Mouse (Mus musculus): Measurements from ENCODE around the gene Msi2. TPM values are rescaled to one million over a fixed set of nuclear protein-coding genes. Genes with fewer than 3 reads are reported as not detected.

Gene Msi2
- total and polyA plus RNA-seq, 2 experiments, result 6.4 to 10.8 TPM

DNA sequence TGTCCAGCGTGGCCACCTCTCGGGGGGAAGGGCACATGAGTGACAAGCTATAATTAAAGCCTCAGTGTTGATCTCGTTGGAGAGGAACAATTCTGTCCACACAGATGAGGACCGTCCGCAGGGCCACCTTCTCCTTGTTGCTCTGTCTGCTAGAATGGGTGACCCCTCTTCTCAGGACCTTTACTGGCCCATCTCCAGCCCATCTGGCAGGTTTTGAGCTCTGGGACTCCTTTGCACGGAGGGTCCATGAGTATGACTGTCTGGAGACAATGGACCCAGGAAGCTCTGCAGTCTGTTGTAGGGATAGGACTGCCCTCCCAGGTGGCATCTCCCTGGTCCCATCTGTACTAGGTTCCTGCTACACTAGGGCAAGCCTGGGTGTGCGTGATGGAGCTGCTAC lies 406.7 kb downstream of the Msi2 start:
- no peak overlapping the region for H3K9ac ChIP-seq (ENCODE audit: low read depth, low read length)
- no peak for TF ChIP-seq CTCF (IDR thresholded peaks at IDR 0.05; ENCODE audit: low read depth, low read length)
- TF ChIP-seq POLR2A (IDR thresholded peaks at IDR 0.05; ENCODE audit: extremely low read depth, insufficient read depth, low read length), result no peak
- no peak overlapping the region for H3K4me3 ChIP-seq (ENCODE audit: insufficient read depth, low read depth, low read length)
- no peaks in the 10 kb centered on the region; the same call in 1 of the 2 replicates for H3K4me1 ChIP-seq (ENCODE audit: control insufficient read depth, insufficient read depth, low read length)
- WGBS, result 80% methylated on average over 7 of the region's 7 CpGs
- H3K79me2 ChIP-seq (ENCODE audit: control insufficient read depth, insufficient read depth, low read length), result no peaks in the 10 kb centered on the region
- H3K27ac ChIP-seq (replicated peaks; ENCODE audit: insufficient read depth, low read depth, low read length), result no peak overlapping the region
- H3K27me3 ChIP-seq (ENCODE audit: control insufficient read depth, insufficient read depth, low read length), result no peaks in the 10 kb centered on the region
- no peaks in the 10 kb centered on the region for H3K36me3 ChIP-seq (ENCODE audit: control insufficient read depth, insufficient read depth, low read length)
- DNase-seq (ENCODE audit: extremely low read depth, low read depth, low spot score), result no peak

DNA sequence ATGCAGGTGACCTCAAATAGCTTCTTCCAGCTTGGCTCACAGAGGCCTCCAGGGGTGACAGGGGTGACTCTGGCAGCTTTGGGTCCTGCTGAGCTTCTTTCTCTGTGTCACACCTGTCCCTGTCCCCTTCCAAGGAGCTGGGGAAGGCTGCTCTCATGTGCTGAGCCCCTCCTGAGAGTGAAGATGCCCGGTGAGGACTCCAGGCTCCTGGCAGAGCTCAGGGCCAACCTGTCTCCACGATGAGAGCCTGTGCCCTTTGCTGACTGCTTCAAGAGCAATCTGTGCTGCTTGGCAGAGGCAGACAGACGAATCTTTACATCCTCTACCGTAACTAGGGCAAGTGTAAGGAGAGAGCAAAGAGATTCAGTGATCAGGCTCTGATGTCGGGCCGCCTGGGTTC lies 407.5 kb downstream of the Msi2 start:
- no peak overlapping the region for H3K9ac ChIP-seq (ENCODE audit: low read depth, low read length)
- no peak overlapping the region for H3K27ac ChIP-seq (replicated peaks; ENCODE audit: insufficient read depth, low read depth, low read length)
- TF ChIP-seq POLR2A (IDR thresholded peaks at IDR 0.05; ENCODE audit: extremely low read depth, insufficient read depth, low read length) (no peak), CTCF (IDR thresholded peaks at IDR 0.05; ENCODE audit: low read depth, low read length) (no peak)
- WGBS, result 72% methylated on average over 6 of the region's 6 CpGs
- DNase-seq (ENCODE audit: extremely low read depth, low read depth, low spot score), result no peak
- no peaks in the 10 kb centered on the region; the same call in 1 of the 2 replicates for H3K4me1 ChIP-seq (ENCODE audit: control insufficient read depth, insufficient read depth, low read length)
- H3K79me2 ChIP-seq (ENCODE audit: control insufficient read depth, insufficient read depth, low read length), result no peaks in the 10 kb centered on the region
- no peak overlapping the region for H3K4me3 ChIP-seq (ENCODE audit: insufficient read depth, low read depth, low read length)
- no peaks in the 10 kb centered on the region for H3K27me3 ChIP-seq (ENCODE audit: control insufficient read depth, insufficient read depth, low read length)
- no peaks in the 10 kb centered on the region for H3K36me3 ChIP-seq (ENCODE audit: control insufficient read depth, insufficient read depth, low read length)

DNA sequence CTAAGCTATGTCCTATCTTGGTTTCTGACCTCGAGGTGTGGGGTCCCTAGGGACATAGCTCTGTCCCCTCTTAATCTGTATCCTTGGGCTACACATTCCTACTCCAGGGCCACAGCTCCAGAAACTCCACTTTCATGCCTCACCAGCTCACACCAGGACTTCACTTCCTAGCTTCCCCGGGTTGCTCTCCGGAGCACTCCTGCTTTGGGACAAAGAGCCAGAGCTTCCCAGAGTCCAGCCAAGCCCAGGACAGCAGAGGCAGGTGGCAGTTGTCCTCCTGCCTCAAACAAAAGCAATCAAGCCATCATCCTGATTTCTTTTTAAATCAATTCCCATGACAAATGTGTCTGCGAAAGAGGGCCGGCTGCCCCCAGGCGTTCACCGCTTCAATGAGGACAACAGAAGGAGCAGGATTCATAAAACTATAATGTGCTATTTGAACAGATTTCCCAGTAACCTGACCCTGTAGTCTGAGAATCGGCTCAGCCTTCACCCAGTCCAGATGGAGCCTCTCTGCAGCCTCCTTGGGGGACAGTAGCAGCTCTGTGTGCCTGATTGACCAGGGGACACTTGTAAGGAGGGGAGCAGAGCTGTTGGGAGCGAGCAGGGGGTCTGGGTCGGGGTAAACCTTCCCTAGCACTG lies 409.1 kb downstream of the Msi2 start:
- H3K79me2 ChIP-seq (ENCODE audit: control insufficient read depth, insufficient read depth, low read length), result no peaks in the 10 kb centered on the region
- no peak for DNase-seq (ENCODE audit: extremely low read depth, low read depth, low spot score)
- WGBS, result 86% methylated on average over 10 of the region's 10 CpGs
- H3K27me3 ChIP-seq (ENCODE audit: control insufficient read depth, insufficient read depth, low read length), result no peaks in the 10 kb centered on the region
- no peak overlapping the region for H3K4me3 ChIP-seq (ENCODE audit: insufficient read depth, low read depth, low read length)
- H3K36me3 ChIP-seq (ENCODE audit: control insufficient read depth, insufficient read depth, low read length), result no peaks in the 10 kb centered on the region
- no peak for TF ChIP-seq CTCF (IDR thresholded peaks at IDR 0.05; ENCODE audit: low read depth, low read length)
- TF ChIP-seq POLR2A (IDR thresholded peaks at IDR 0.05; ENCODE audit: extremely low read depth, insufficient read depth, low read length), result no peak
- no peaks in the 10 kb centered on the region; the same call in 1 of the 2 replicates for H3K4me1 ChIP-seq (ENCODE audit: control insufficient read depth, insufficient read depth, low read length)
- H3K27ac ChIP-seq (replicated peaks; ENCODE audit: insufficient read depth, low read depth, low read length), result no peak overlapping the region
- no peak overlapping the region for H3K9ac ChIP-seq (ENCODE audit: low read depth, low read length)

DNA sequence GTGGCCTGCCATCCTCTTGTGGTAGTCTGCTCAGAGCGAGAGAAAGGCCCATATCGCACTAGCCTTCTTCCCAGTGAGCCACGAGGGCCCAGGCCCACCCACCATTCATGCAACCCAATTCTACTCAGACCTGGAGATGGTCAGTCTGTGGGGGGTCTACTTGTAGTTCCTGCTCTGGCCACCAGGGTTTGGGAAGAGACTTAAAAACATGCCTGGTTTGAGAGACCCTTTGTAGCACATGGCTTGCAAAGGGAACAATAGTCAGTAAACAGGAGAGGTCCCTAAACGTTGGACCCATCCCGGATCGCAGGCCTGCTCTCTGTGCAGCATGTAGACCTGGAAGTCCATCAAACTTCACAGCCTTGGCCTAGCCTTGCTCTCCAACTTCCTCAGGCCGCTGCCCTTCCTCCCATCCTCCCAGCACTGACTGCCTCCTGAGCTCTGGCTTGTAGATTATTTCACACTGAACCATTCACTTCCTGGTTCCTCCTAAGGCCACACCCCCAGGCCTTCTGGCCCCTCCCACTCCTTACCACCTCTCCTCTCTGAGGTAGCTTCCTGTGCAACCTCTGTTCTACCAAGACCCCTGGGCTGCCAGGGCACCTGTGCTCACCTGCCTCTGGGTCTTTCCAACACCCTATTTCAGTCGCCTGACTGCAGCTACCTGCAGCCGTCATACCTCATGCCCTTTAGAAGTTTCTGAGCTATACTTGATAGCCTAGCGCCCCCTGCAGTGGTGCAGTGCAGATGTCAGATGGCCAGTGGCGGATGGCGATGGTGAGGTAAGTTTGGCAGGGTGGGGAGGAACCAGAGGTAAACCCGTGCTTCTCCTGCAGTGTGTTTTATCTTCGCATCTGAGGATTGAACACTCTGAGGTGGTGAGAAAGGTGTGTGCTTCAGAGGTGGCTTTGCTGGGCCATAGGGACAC lies 410.4 kb downstream of the Msi2 start:
- Histone ChIP-seq H3K27ac (replicated peaks; ENCODE audit: insufficient read depth, low read depth, low read length) (no peak overlapping the region), H3K4me1 (ENCODE audit: control insufficient read depth, insufficient read depth, low read length) (no peaks in the 10 kb centered on the region), H3K4me3 (ENCODE audit: insufficient read depth, low read depth, low read length) (no peak overlapping the region), H3K79me2 (ENCODE audit: control insufficient read depth, insufficient read depth, low read length) (no peaks in the 10 kb centered on the region), H3K27me3 (ENCODE audit: control insufficient read depth, insufficient read depth, low read length) (no peaks in the 10 kb centered on the region), H3K9ac (ENCODE audit: low read depth, low read length) (no peak overlapping the region), H3K36me3 (ENCODE audit: control insufficient read depth, insufficient read depth, low read length) (no peaks in the 10 kb centered on the region)
- TF ChIP-seq CTCF (IDR thresholded peaks at IDR 0.05; ENCODE audit: low read depth, low read length) (no peak), POLR2A (IDR thresholded peaks at IDR 0.05; ENCODE audit: extremely low read depth, insufficient read depth, low read length) (no peak)
- no peak for DNase-seq (ENCODE audit: extremely low read depth, low read depth, low spot score)
- WGBS, result 84% methylated on average over 14 of the region's 14 CpGs

DNA sequence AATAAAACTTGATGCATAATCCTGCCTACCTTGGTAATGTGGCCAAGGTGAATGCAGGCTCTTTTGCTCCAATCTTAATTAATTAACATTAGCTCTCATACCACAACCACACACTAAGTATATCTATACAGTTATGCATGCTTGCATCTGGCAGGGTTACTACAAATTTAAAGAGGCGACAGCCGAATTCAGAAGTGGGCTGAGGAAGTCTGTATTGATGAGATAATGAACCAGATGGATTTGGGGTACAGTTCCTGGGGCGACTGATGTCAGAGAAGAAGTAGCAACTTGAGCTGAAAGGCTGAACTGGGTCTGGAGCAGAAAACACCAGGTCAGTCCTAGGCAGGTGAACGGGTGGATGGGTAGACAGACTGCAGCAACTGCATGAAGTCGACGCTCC lies 412.6 kb downstream of the Msi2 start:
- Histone ChIP-seq H3K79me2 (ENCODE audit: control insufficient read depth, insufficient read depth, low read length) (no peaks in the 10 kb centered on the region), H3K27ac (replicated peaks; ENCODE audit: insufficient read depth, low read depth, low read length) (no peak overlapping the region), H3K4me1 (ENCODE audit: control insufficient read depth, insufficient read depth, low read length) (no peaks in the 10 kb centered on the region), H3K4me3 (ENCODE audit: insufficient read depth, low read depth, low read length) (no peak overlapping the region), H3K9ac (ENCODE audit: low read depth, low read length) (no peak overlapping the region), H3K27me3 (ENCODE audit: control insufficient read depth, insufficient read depth, low read length) (no peaks in the 10 kb centered on the region), H3K36me3 (ENCODE audit: control insufficient read depth, insufficient read depth, low read length) (no peaks in the 10 kb centered on the region)
- 90% methylated on average over 6 of the region's 6 CpGs for WGBS
- no peak for TF ChIP-seq CTCF (IDR thresholded peaks at IDR 0.05; ENCODE audit: low read depth, low read length)
- no peak for TF ChIP-seq POLR2A (IDR thresholded peaks at IDR 0.05; ENCODE audit: extremely low read depth, insufficient read depth, low read length)
- no peak for DNase-seq (ENCODE audit: extremely low read depth, low read depth, low spot score)
